ENCODE assay signal across 16 mouse cellular contexts in the genomic region with DNA sequence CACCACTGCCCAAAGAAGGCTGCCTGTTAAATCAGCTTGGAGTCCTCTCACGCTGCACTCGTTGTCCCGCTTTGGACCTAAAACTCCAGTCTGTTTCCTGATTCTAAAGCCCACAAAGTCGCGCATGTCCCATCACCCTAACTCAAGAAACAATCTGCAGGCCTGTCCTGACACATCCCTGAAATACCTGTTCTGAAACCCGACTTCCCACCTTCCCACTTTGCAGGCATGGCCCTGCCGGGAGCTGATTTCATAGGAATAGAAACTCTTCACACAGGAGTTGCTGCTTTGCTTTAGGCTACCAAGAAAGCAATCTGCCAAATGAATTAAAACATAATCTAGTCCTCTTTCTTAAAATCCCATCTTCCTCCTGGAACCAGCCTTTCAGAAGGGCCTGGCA.
DNase-seq lines count a peak whose midpoint lies in the region; ATAC-seq and TF ChIP-seq lines count a peak whose summit lies in the region.
"Had no signal": no experiment of that assay in that cellular context is flagged by ENCODE, and none has a peak within 500 bp of the region (broad histone marks: within the 10 kb centered on the region; RNA-seq: fewer than 3 reads in every experiment).

No protein-coding gene starts in this region.

- no peak overlapping the region for H3K4me2 ChIP-seq in heart, embryonic 12.5 days
- no peak overlapping the region for H3K4me2 ChIP-seq in lung, embryonic 16.5 days (ENCODE audit: low read depth, low read length)
- H3K4me2 ChIP-seq in intestine, postnatal 0 days (replicated peaks; ENCODE audit: low read depth) = no peak overlapping the region
- H3K4me2 ChIP-seq: liver, embryonic 15.5 days; midbrain, embryonic 15.5 days had no signal

- H3K4me1 ChIP-seq in heart, embryonic 12.5 days (replicated peaks) = peaks cover 97% of the 10 kb centered on the region
- H3K4me1 ChIP-seq in lung, embryonic 16.5 days (replicated peaks; ENCODE audit: control insufficient read depth, insufficient read depth, low read length) = peaks cover 28% of the 10 kb centered on the region
- H3K4me1 ChIP-seq in limb, embryonic 10.5 days = peaks cover 55% of the 10 kb centered on the region
- peaks cover 4% of the 10 kb centered on the region; the same call in 1 of the 2 replicates for H3K4me1 ChIP-seq in intestine, postnatal 0 days (replicated peaks; ENCODE audit: control insufficient read depth, insufficient read depth, low read length)
- H3K4me1 ChIP-seq: liver, embryonic 15.5 days had no signal

- H3K27me3 ChIP-seq in heart, embryonic 12.5 days (replicated peaks) = no peaks in the 10 kb centered on the region
- no peaks in the 10 kb centered on the region for H3K27me3 ChIP-seq in lung, embryonic 16.5 days (ENCODE audit: control insufficient read depth, insufficient read depth, low read depth, low read length)
- peaks cover 5% of the 10 kb centered on the region; the same call in 1 of the 2 replicates for H3K27me3 ChIP-seq in limb, embryonic 10.5 days (ENCODE audit: low read depth, poor library complexity, severe bottlenecking)
- no peaks in the 10 kb centered on the region for H3K27me3 ChIP-seq in intestine, postnatal 0 days (replicated peaks; ENCODE audit: control insufficient read depth, insufficient read depth, low read length)
- H3K27me3 ChIP-seq: liver, embryonic 15.5 days; midbrain, embryonic 15.5 days had no signal

- H3K4me3 ChIP-seq in heart, embryonic 12.5 days = no peak overlapping the region
- no peak overlapping the region for H3K4me3 ChIP-seq in lung, embryonic 16.5 days (ENCODE audit: low read length)
- H3K4me3 ChIP-seq in limb, embryonic 10.5 days = no peak overlapping the region
- H3K4me3 ChIP-seq in intestine, postnatal 0 days (ENCODE audit: low read depth, low read length) = no peak overlapping the region
- H3K4me3 ChIP-seq: liver, embryonic 15.5 days; midbrain, embryonic 15.5 days had no signal

- H3K36me3 ChIP-seq in heart, embryonic 12.5 days = peaks cover 5% of the 10 kb centered on the region
- H3K36me3 ChIP-seq in lung, embryonic 16.5 days (ENCODE audit: control insufficient read depth, insufficient read depth, low read length) = no peaks in the 10 kb centered on the region
- no peaks in the 10 kb centered on the region for H3K36me3 ChIP-seq in limb, embryonic 10.5 days
- peaks cover 2% of the 10 kb centered on the region; the same call in 1 of the 2 replicates for H3K36me3 ChIP-seq in intestine, postnatal 0 days (ENCODE audit: control insufficient read depth, insufficient read depth)
- H3K36me3 ChIP-seq: liver, embryonic 15.5 days; midbrain, embryonic 15.5 days had no signal

- DNase-seq in heart, adult 18-20 months = no peak
- DNase-seq in lung, postnatal 10 days = no peak
- DNase-seq in limb, embryonic 10.5 days (ENCODE audit: low spot score) = peak; percentile 44
- peak; percentile 48 for DNase-seq in urinary bladder, postnatal 25 days (ENCODE audit: low spot score)
- no peak for DNase-seq in right cerebral cortex, postnatal 25 days
- DNase-seq: cerebellum, adult 9-11 months; embryo, embryonic 11 days; kidney, adult 9 months; layer of hippocampus, postnatal 36 days; thymus, adult 18-20 months had no signal

- 0 out of 2 replicates have a peak, but pooled peaks cover 1% of the 10 kb centered on the region for H3K9me3 ChIP-seq in heart, embryonic 12.5 days (replicated peaks)
- H3K9me3 ChIP-seq in lung, embryonic 16.5 days (ENCODE audit: control insufficient read depth, low read length) = no peaks in the 10 kb centered on the region
- H3K9me3 ChIP-seq in limb, embryonic 10.5 days (replicated peaks) = no peaks in the 10 kb centered on the region
- no peaks in the 10 kb centered on the region for H3K9me3 ChIP-seq in intestine, postnatal 0 days (ENCODE audit: control insufficient read depth)
- H3K9me3 ChIP-seq: liver, embryonic 15.5 days; midbrain, embryonic 15.5 days had no signal

- peak overlapping the region; percentile 38 for H3K9ac ChIP-seq in heart, embryonic 12.5 days
- H3K9ac ChIP-seq in lung, embryonic 16.5 days (ENCODE audit: low read length) = no peak overlapping the region
- H3K9ac ChIP-seq in intestine, postnatal 0 days (ENCODE audit: low read depth, low read length) = no peak overlapping the region
- H3K9ac ChIP-seq: liver, embryonic 15.5 days; midbrain, embryonic 15.5 days had no signal

- no peak for ATAC-seq in heart, embryonic 12.5 days (ENCODE audit: insufficient number of reproducible peaks, low FRiP score)
- no peak for ATAC-seq in lung, embryonic 16.5 days (ENCODE audit: low read depth)
- ATAC-seq in intestine, postnatal 0 days = no peak
- ATAC-seq: hindbrain, postnatal 0 days; midbrain, embryonic 15.5 days had no signal

- 63% methylated on average over 7 of the region's 7 CpGs for WGBS in heart, embryonic 12.5 days
- WGBS in lung, embryonic 16.5 days = 71% methylated on average over 7 of the region's 7 CpGs
- 83% methylated on average over 7 of the region's 7 CpGs for WGBS in limb, embryonic 10.5 days
- WGBS in intestine, postnatal 0 days = 83% methylated on average over 7 of the region's 7 CpGs

- no peak for TF ChIP-seq CTCF in intestine, postnatal 0 days (IDR thresholded peaks at IDR 0.05; ENCODE audit: low read depth)

- peak overlapping the region; percentile 91 for H3K27ac ChIP-seq in heart, embryonic 12.5 days (ENCODE audit: poor library complexity, severe bottlenecking)
- 0 out of 2 replicates have a peak overlapping the region, but pooled peaks have one; percentile 9 for H3K27ac ChIP-seq in lung, embryonic 16.5 days (ENCODE audit: low read length)
- no peak overlapping the region; the same call in 1 of the 2 replicates for H3K27ac ChIP-seq in limb, embryonic 10.5 days
- no peak overlapping the region for H3K27ac ChIP-seq in intestine, postnatal 0 days (ENCODE audit: low read depth, low read length)
- H3K27ac ChIP-seq: hindbrain, postnatal 0 days; liver, embryonic 15.5 days; midbrain, embryonic 15.5 days had no signal

Comparison
In these comparisons a context has a peak if more than half of its experiments do, and no peak if none do; other contexts are left out.
1. H3K27ac ChIP-seq: peak in heart, embryonic 12.5 days (single experiment) and lung, embryonic 16.5 days (single experiment); none in limb, embryonic 10.5 days (single experiment) and intestine, postnatal 0 days (single experiment).
2. DNase-seq: peak in limb, embryonic 10.5 days (single experiment) and urinary bladder, postnatal 25 days (single experiment); none in heart, adult 18-20 months (0 of 2), lung, postnatal 10 days (single experiment) and right cerebral cortex, postnatal 25 days (single experiment).